Mouse (Mus musculus) small intestine, adult 2 months (tissue): Measurements from ENCODE around the gene Slc25a25.

Experiments used
- CTCF ChIP-seq: fragments of 200-500 bp; IDR thresholded peaks from 2 replicates; pipeline ENCODE4 v1.5.1; 2012; ENCODE audit warnings: low read depth, mild to moderate bottlenecking, control low read depth, inconsistent platforms, low read length, moderate library complexity, mixed read lengths; ENCODE audit not compliant: insufficient replicate concordance, insufficient read length; ENCODE audit errors: extremely low read depth
- POLR2A ChIP-seq: fragments of 200-500 bp; IDR thresholded peaks from 2 replicates; pipeline ENCODE4 v1.6.1; 2012; ENCODE audit warnings: low read depth, mild to moderate bottlenecking, control low read depth, inconsistent platforms, low read length, moderate library complexity

DNA sequence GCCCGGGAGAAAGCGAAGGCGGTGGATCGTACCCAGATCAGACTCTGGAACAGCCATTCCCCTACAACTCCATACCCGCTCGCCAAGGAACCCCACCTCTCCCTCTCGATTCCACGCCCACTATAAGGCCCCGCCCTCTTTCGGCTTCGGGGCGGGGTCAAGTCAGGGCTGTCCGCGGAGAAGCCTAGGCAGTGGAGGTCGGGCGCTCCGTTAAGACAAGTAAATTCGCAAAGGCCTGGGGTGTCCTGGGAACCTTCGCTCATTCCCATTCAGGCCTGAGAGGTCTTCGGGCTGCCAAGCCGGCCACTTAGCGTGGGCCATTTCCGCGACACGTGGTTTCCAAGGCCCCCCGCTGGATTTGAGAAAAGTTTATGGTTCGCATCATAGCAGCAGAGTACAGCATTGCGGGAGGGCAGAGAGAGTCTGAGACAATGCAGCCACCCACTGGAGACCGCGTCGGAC is 55.7 kb downstream of the Slc25a25 start, which contains the start of gene Ptges2:
- TF ChIP-seq POLR2A (peak; percentile 48; the same call in 1 of the 2 replicates), CTCF (0 out of 2 replicates have a peak, but pooled peaks have one; percentile 14)
